Mouse (Mus musculus) testis, adult 2 months (tissue): ENCODE data around the gene Kiz.

Source experiments
- CTCF ChIP-seq: fragments of 200-500 bp; IDR thresholded peaks from 2 replicates; pipeline ENCODE4 v1.5.1; 2012; ENCODE audit warnings: low read depth, mild to moderate bottlenecking, inconsistent platforms, low read length, moderate library complexity; ENCODE audit not compliant: control insufficient read depth, insufficient read depth, insufficient replicate concordance
- POLR2A ChIP-seq: fragments of 200-500 bp; IDR thresholded peaks from 2 replicates; pipeline ENCODE4 v1.6.1; 2012; ENCODE audit warnings: low read depth, mild to moderate bottlenecking, inconsistent platforms, low read length, moderate library complexity; ENCODE audit not compliant: control insufficient read depth

GRCm38 (mm10) chr2:146872697-146873096 is 17.0 kb downstream of the Kiz start:
- TF ChIP-seq CTCF (no peak), POLR2A (no peak)
